Mouse (Mus musculus): ENCODE measurements around the gene Coq6.

Gene Coq6

GRCm38 (mm10) chr12:84393847-84394246, 32.4 kb downstream of the Coq6 start:
- 91% methylated on average over 5 of the region's 5 CpGs for WGBS

- WGBS, result 95% methylated on average over 14 of the region's 14 CpGs
Measured at GRCm38 (mm10) chr12:84396947-84397679, 35.7 kb downstream of the Coq6 start.

GRCm38 (mm10) chr12:84398629-84399028, 37.2 kb downstream of the Coq6 start:
- 86% methylated on average over 5 of the region's 5 CpGs for WGBS

- WGBS, result 80% methylated on average over 9 of the region's 9 CpGs
Measured at GRCm38 (mm10) chr12:84399135-84399534, 37.7 kb downstream of the Coq6 start.

GRCm38 (mm10) chr12:84399663-84400062, 38.2 kb downstream of the Coq6 start:
- WGBS, result 91% methylated on average over 9 of the region's 9 CpGs

DNA sequence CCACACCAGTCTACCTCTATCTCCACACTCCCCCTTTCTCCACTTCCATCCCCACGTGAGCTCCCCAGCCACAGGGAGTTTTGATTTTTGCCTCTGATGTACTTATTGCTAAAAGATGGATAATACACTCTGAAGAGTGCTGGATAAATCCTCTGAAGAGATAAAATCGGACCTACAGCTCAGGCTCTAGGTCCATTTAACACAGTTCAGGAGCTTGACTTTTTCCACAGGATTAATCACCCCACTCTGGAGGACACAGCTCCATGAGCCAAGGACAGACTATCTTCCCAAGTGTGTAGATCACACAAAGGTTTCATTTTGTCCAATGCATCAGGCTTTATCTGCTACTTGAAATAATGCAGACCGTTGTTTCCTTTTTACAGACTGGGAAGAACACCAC, 38.6 kb downstream of the Coq6 start:
- 82% methylated on average over 3 of the region's 3 CpGs for WGBS

DNA sequence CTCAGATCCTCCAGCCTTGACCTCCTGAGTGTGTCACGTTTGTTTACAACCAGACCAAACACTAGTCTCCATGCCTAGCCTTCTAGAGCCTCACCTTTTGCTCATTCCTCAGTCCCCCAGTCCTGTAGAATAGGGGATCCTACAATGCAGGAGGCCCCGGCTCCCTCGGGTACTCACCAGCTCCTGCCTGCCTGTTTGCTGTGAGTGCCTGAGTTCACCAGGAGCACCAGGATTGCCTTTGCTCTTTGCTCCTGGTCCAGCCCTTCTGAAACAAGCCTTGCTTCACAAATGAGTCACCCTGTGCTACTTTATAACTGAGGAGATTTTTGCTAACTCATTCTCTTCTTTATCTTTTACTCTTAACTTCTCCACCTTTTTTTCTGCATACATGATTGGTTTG, 39.2 kb downstream of the Coq6 start:
- 78% methylated on average over 3 of the region's 3 CpGs for WGBS

- 91% methylated on average over 9 of the region's 9 CpGs for WGBS
Measured at GRCm38 (mm10) chr12:84402923-84403322, 41.5 kb downstream of the Coq6 start.

DNA sequence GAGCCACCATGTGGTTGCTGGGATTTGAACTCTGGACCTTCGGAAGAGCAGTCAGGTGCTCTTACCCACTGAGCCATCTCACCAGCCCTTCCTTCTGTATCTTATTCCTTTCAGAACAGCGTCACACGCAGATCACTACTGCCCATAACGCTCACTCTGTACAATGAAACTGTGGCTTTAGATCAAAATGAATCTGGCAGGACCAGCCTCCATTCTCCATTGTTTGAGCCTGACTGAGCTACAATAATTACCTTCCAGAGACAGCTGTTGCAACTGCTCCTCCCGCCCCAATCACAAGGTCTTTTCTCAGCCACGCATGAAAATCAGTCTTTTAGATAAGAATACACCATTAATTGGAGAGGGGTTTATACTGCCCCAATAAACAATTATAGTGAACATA, 43.1 kb downstream of the Coq6 start:
- WGBS, result 60% methylated on average over 6 of the region's 6 CpGs

DNA sequence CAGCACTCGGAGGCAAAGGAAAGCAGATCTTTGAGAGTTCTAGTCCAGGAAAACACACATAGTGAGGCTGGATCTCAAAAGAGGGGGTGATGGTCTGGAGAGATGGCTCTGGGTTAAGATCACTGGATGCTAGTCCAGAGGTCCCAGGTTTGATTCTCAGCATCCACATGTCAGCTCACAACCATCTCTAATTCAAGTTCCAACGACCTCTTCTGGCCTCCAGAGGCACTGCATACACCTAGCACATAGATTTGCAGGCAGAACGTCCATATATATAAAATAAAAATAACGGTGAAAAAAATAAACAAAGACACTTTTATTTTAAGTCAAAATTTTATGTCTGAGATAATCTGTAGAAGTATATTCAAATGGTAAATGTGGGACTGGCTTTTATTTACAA, 45.8 kb downstream of the Coq6 start:
- WGBS, result 60% methylated on average over 4 of the region's 4 CpGs

GRCm38 (mm10) chr12:84407874-84408818, 46.7 kb downstream of the Coq6 start:
- WGBS, result 2% methylated on average over 49 of the region's 52 CpGs

DNA sequence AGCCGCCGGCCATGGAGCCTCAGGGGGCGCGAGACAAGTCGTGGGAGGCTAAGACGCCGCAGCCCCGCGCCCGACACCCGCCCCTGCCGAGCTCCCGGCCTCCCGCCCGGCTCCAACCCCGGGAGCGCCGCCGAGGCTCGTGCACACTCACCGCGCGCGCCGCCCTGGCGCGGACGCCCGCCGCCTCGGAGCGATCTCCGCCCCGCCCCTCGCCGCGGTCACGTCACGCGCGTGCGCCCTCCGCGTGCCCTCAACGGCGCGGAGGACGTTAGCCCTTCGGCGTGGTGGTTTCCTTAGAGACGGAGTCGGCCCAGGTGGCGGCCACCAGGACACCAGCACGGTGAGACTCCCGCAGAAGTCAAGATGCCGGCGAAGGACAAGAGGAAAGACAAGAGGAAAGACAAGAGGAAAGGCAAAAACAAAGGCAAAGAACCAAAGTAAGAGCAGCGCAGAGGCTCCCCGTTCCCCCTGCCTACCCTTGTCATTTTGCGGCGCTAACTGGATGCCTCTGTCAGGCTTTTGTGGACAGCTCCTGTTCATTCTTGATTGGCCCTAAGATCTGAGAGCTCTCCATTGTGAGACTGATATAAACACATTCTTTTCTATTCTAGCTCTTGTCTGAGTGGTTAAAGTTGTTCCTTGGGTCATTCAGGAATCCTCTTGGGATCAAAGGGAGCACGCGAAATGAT, 47.5 kb downstream of the Coq6 start, which contains the start of the genes Entpd5 and Bbof1:
Entpd5 (minus strand) TSS at position 211 of the 689 bp plus-strand sequence.
Bbof1 (plus strand) TSS at position 253 of the 689 bp plus-strand sequence.
- WGBS, result 1% methylated on average over 63 of the region's 63 CpGs

GRCm38 (mm10) chr12:84416834-84417604, 55.6 kb downstream of the Coq6 start, which contains the start of gene Rnf113a2:
TSS of gene Rnf113a2 (plus strand) at chr12:84417196.
- 3% methylated on average over 50 of the region's 50 CpGs for WGBS

DNA sequence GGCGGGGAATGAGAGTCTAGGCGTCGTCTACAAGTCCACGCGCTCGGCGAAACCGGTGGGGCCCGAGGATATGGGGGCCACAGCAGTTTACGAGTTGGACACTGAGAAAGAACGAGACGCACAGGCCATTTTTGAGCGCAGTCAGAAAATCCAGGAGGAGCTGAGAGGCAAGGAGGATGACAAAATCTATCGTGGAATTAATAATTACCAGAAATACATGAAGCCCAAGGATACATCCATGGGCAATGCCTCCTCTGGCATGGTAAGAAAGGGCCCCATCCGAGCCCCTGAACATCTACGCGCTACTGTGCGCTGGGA, 56.1 kb downstream of the Coq6 start:
- 41% methylated on average over 18 of the region's 18 CpGs for WGBS
